Mouse (Mus musculus) left cerebral cortex, adult 11 months (tissue): ENCODE data around the gene C1qtnf6.

Experiments
- DNase-seq: peaks from one replicate; pipeline ENCODE4 v3.0.0; 2022; ENCODE audit warnings: low spot score

The C1qtnf6 gene

DNA sequence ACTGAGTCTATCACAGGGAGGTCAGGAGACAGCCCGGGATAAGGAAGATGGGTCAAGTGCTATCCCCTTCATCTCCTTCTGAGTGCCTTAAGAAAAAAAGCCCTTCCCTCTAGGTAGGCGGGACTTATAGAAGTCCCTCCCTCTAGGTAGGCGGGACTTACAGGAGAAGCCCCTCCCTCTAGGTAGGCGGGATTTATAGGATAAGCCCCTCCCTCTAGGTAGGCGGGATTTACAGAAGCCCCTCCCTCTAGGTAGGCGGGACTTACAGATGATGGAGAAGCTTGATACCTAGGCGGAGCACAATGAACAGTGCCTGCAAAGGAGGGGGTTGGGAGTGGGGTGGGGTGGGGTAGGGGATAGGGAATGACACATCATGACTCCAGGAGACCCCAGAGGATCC, 51.1 kb downstream of the C1qtnf6 start:
- DNase-seq, result no peak

DNA sequence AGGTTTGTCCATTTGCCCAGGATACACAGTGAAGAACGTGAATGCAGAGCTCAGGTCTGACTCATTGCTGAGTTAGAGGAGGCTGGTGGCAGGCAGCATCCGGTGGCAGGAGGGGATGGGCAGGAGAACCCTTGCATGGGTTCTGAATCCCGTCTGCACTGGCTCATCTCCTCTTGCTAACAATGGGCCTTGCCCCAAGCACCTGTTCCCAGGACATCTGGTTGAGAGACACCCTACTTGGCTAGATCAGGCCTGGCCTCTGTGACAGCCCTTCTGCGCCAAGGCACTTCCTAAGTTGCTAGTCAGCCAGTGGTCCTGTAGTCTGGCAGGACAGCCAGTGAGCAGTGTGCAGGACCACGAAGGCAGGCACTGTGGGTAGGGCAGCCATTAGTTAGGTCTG, 51.7 kb downstream of the C1qtnf6 start:
- DNase-seq, result no peak

DNA sequence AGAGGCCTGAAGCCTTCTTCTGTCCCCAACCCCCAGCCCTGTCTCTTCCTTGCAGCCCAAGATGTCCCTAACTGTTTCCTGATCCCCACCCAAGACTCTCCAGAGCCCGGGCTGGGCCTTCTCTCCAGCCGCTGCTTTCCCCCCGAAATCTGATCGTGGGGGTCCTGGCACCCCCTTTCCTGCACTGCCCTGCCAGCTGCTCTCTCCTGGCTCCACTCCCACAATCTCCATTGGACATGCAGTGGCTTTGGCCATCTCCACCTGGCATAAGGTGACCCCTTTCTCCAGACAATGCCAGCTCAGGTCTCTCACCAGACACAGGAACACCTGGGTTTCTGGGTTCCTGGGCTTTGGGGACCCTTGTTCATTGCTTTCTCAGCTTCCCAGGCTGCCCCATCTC, 53.1 kb downstream of the C1qtnf6 start:
- DNase-seq, result no peak

DNA sequence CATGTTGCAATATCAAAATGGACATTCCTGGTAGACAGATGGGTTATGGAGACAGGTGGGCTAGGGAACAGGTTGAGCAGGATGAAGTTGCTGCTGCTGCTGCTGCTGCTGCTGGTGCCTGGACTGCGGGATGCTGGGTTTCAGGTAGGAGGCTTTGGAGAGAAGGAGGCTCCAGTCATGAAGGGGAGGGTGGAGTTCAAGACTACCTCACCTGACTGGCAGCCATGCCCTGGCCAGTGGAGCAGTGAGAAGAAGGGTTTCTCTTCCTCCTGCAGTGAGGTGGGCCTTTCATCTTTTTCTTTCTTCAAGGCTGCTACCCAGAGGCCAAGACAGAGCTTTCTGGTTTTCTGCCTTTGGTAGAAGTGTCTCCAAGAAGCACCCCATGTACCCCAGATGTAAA, 54.3 kb downstream of the C1qtnf6 start:
- DNase-seq, result no peak

DNA sequence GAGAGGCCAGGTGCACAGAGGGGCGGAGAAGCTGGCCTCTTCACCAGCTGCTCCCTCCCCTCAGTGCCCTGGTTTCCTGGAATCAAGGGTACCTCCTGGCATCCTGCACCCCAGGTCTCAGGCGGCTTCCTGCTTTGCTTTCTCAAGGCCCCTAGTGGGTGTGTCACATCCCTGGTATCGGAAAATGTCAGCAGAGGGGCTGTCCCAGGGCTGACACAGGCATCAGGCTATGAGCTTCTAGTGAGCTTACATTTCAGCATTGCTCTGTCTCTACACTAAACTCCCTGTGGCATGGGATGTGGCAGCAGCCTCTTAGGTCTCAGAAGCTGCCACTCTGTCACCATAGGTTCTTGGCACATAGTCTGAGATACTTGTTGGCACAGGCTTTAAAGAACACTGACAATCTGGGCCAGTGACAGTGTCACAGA, 55.6 kb downstream of the C1qtnf6 start:
- DNase-seq, result no peak

DNA sequence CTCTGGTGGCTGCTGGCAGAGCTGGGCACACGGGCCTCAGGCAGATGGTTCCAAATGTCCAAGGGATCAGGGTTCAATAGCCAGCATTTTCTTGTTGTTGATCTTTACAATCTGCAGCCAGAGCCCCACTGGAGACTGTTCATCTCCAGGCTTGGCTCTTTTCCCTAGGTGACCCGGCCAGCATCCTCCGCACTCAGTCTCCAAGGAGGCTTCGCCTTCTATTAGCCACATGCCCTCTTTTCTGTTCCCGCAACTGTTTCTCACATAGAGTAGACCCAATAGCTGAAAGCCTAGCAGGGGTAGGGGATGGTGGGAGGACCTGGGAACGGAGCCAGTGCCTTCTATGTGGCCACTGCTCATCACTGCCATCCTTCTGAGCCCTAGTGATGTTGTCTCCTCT, 57.8 kb downstream of the C1qtnf6 start:
- no peak for DNase-seq
